Mouse (Mus musculus) central nervous system, embryonic 18 days (tissue): Measurements from ENCODE around the gene Gm18596. TPM values are rescaled to one million over a fixed set of nuclear protein-coding genes. Genes with fewer than 3 reads are reported as not detected.

ENCODE experiments used
- polyA plus RNA-seq: library from polyadenylated mRNA; depleted of rRNA; stranded (reverse); fragments of >200 nt; gene quantifications from 2 replicates; pipeline ENCODE4 v1.2.3, GENCODE M21; 2012; rRNA removed

Gm18596 gene
- polyA plus RNA-seq: not detected in 2 replicates

GRCm38 (mm10) chr10:77741924-77742688 lies at the start of gene Gm18596:
Gm18596 (minus strand) TSS chr10:77742638.

GRCm38 (mm10) chr10:77787876-77788275 lies 45.4 kb upstream of the Gm18596 start, which contains the start of gene Gm7137:
Gm7137 (minus strand) TSS chr10:77788200.

GRCm38 (mm10) chr10:77782442-77782841 lies 40.0 kb upstream of the Gm18596 start, which contains the start of gene Gm3250:
Gm3250 (minus strand) TSS chr10:77782542.

GRCm38 (mm10) chr10:77776844-77777243 lies 34.4 kb upstream of the Gm18596 start, which contains the start of gene Gm7138:
Gm7138 (minus strand) TSS chr10:77776944.

GRCm38 (mm10) chr10:77771225-77771624 lies 28.8 kb upstream of the Gm18596 start, which contains the start of gene Gm3238:
Gm3238 (minus strand) TSS chr10:77771325.

GRCm38 (mm10) chr10:77759582-77759981 lies 17.1 kb upstream of the Gm18596 start, which contains the start of gene Gm3233:
Gm3233 (minus strand) TSS chr10:77759682.

GRCm38 (mm10) chr10:77751254-77751653 lies 8.8 kb upstream of the Gm18596 start, which contains the start of gene Gm9736:
Gm9736 (minus strand) TSS chr10:77751354.

GRCm38 (mm10) chr10:77726186-77726585 lies 16.3 kb downstream of the Gm18596 start, which contains the start of gene Gm10100:
Gm10100 (plus strand) TSS chr10:77726486.

GRCm38 (mm10) chr10:77720299-77720698 lies 22.1 kb downstream of the Gm18596 start, which contains the start of gene Krtap12-1:
Krtap12-1 (plus strand) TSS chr10:77720599.

GRCm38 (mm10) chr10:77715507-77715906 lies 26.9 kb downstream of the Gm18596 start, which contains the start of gene Gm10142:
Gm10142 (plus strand) TSS chr10:77715807.

GRCm38 (mm10) chr10:77711157-77711556 lies 31.3 kb downstream of the Gm18596 start, which contains the start of gene Gm10024:
Gm10024 (plus strand) TSS chr10:77711457.

GRCm38 (mm10) chr10:77706326-77706725 lies 36.1 kb downstream of the Gm18596 start, which contains the start of gene Gm10272:
Gm10272 (plus strand) TSS chr10:77706626.

GRCm38 (mm10) chr10:77697133-77697532 lies 45.3 kb downstream of the Gm18596 start, which contains the start of gene Gm9508:
Gm9508 (minus strand) TSS chr10:77697233.

Other genes starting within 250 kb of the Gm18596 start
- 36.0 and 38.3 TPM in 2 replicates for gene Fam207a, start 226.9 kb downstream of the Gm18596 start, polyA plus RNA-seq
- gene Itgb2, start 212.4 kb downstream of the Gm18596 start, polyA plus RNA-seq: 0.95 and 0.98 TPM in 2 replicates
- 75.2 and 76.7 TPM in 2 replicates for gene Pttg1ip, start 160.9 kb downstream of the Gm18596 start, polyA plus RNA-seq
- 432 and 449 TPM in 2 replicates for gene Sumo3, start 136.5 kb downstream of the Gm18596 start, polyA plus RNA-seq
- gene Gm49325, start 136.4 kb downstream of the Gm18596 start, polyA plus RNA-seq: 42.7 TPM in 1 of 2 replicates, not detected in the other
- gene Ube2g2, start 120.4 kb downstream of the Gm18596 start, polyA plus RNA-seq: 46.0 and 46.8 TPM in 2 replicates
- gene Tspear, start 56.1 kb downstream of the Gm18596 start, polyA plus RNA-seq: 0.92 and 1.3 TPM in 2 replicates
- gene Gm19402, start 51.9 kb downstream of the Gm18596 start, polyA plus RNA-seq: not detected in 2 replicates
- not detected in 2 replicates for gene Gm9508, start 45.4 kb downstream of the Gm18596 start, polyA plus RNA-seq
- not detected in 2 replicates for gene Gm10272, start 36.0 kb downstream of the Gm18596 start, polyA plus RNA-seq
- not detected in 2 replicates for gene Gm10024, start 31.2 kb downstream of the Gm18596 start, polyA plus RNA-seq
- gene Gm10142, start 26.8 kb downstream of the Gm18596 start, polyA plus RNA-seq: not detected in 2 replicates
- not detected in 2 replicates for gene Krtap12-1, start 22.0 kb downstream of the Gm18596 start, polyA plus RNA-seq
- gene Gm10100, start 16.2 kb downstream of the Gm18596 start, polyA plus RNA-seq: not detected in 2 replicates
- not detected in 2 replicates for gene Gm9736, start 8.7 kb upstream of the Gm18596 start, polyA plus RNA-seq
- gene Gm3233, start 17.0 kb upstream of the Gm18596 start, polyA plus RNA-seq: not detected in 2 replicates
- gene Gm3238, start 28.7 kb upstream of the Gm18596 start, polyA plus RNA-seq: not detected in 2 replicates
- not detected in 2 replicates for gene Gm7138, start 34.3 kb upstream of the Gm18596 start, polyA plus RNA-seq
- gene Gm3250, start 39.9 kb upstream of the Gm18596 start, polyA plus RNA-seq: not detected in 2 replicates
- gene Gm7137, start 45.6 kb upstream of the Gm18596 start, polyA plus RNA-seq: not detected in 2 replicates
- not detected in 2 replicates for gene Gm9639, start 52.4 kb upstream of the Gm18596 start, polyA plus RNA-seq
- not detected in 2 replicates for gene Gm19668, start 56.5 kb upstream of the Gm18596 start, polyA plus RNA-seq
- 0.09 TPM in 1 of 2 replicates, not detected in the other for gene Gm9507, start 69.2 kb upstream of the Gm18596 start, polyA plus RNA-seq
- not detected in 2 replicates for gene Gm2696, start 72.0 kb upstream of the Gm18596 start, polyA plus RNA-seq
- not detected in 2 replicates for gene Krtap10-4, start 84.5 kb upstream of the Gm18596 start, polyA plus RNA-seq
- not detected in 2 replicates for gene Krtap10-10, start 93.3 kb upstream of the Gm18596 start, polyA plus RNA-seq
- gene Gm36176, start 104.2 kb upstream of the Gm18596 start, polyA plus RNA-seq: not detected in 2 replicates
- gene Gm10318, start 110.2 kb upstream of the Gm18596 start, polyA plus RNA-seq: not detected in 2 replicates
- not detected in 2 replicates for gene Gm3285, start 119.3 kb upstream of the Gm18596 start, polyA plus RNA-seq
- gene Lrrc3, start 159.9 kb upstream of the Gm18596 start, polyA plus RNA-seq: 19.3 and 20.3 TPM in 2 replicates
- 12.8 and 13.4 TPM in 2 replicates for gene Trpm2, start 227.9 kb upstream of the Gm18596 start, polyA plus RNA-seq
- gene 1810043G02Rik, start 235.9 kb upstream of the Gm18596 start, polyA plus RNA-seq: 66.5 and 68.2 TPM in 2 replicates